Mouse (Mus musculus) lung, postnatal 0 days (tissue): ENCODE measurements at regions not wholly inside any gene's neighbourhood (a gene's known extent, or its start where the extent isn't known, plus 50 kb on each side); places are given as distances from the start of the nearest gene placed in this dataset.

Experiments used
- ATAC-seq: fragments of 200-750 bp; cut with Nextera tagmentation; 2 replicates; pipeline ENCODE4 v1.8.0; 2017; ENCODE audit warnings: moderate library complexity
- DNase-seq: peaks from one replicate; pipeline ENCODE4 v3.0.0-alpha.2; 2016; ENCODE audit warnings: low spot score
- H3K27ac ChIP-seq: fragments of 300-500 bp; sonication (generic); 2 replicates; pipeline ENCODE4 v1.5.1; 2014; ENCODE audit warnings: antibody characterized with exemption, mild to moderate bottlenecking, low read length, mixed read lengths
- H3K27me3 ChIP-seq: fragments of 300-500 bp; sonication (generic); replicated peaks from 2 replicates; pipeline ENCODE4 v1.6.1; 2014; ENCODE audit warnings: low read length, mixed read lengths; ENCODE audit not compliant: insufficient read depth
- H3K36me3 ChIP-seq: fragments of 300-500 bp; sonication (generic); 2 replicates; pipeline ENCODE4 v1.6.1; 2014; ENCODE audit warnings: low read length, mixed read lengths; ENCODE audit not compliant: insufficient read depth
- H3K4me1 ChIP-seq: fragments of 300-500 bp; sonication (generic); 2 replicates; pipeline ENCODE4 v1.6.1; 2014; ENCODE audit warnings: antibody characterized with exemption, low read depth, low read length, mixed read lengths; ENCODE audit not compliant: insufficient read depth
- H3K4me2 ChIP-seq: fragments of 300-500 bp; sonication (generic); replicated peaks from 2 replicates; pipeline ENCODE4 v1.6.1; 2014; ENCODE audit warnings: low read depth, mild to moderate bottlenecking, low read length, moderate library complexity, mixed read lengths
- H3K4me3 ChIP-seq: fragments of 300-500 bp; sonication (generic); 2 replicates; pipeline ENCODE4 v1.5.1; 2014; ENCODE audit warnings: low read depth, low read length
- H3K9ac ChIP-seq: fragments of 300-500 bp; sonication (generic); replicated peaks from 2 replicates; pipeline ENCODE4 v1.6.1; 2014; ENCODE audit warnings: low read depth, mild to moderate bottlenecking
- H3K9me3 ChIP-seq: fragments of 300-500 bp; sonication (generic); 2 replicates; pipeline ENCODE4 v1.6.1; 2016; ENCODE audit warnings: low read length, mixed read lengths
- CTCF ChIP-seq: IDR thresholded peaks from 2 replicates; pipeline ENCODE4 v1.5.1; 2016; ENCODE audit warnings: antibody characterized with exemption, mild to moderate bottlenecking
- EP300 ChIP-seq: IDR thresholded peaks from 2 replicates; pipeline ENCODE4 v1.6.1; 2016; ENCODE audit warnings: antibody characterized with exemption, mild to moderate bottlenecking, control low read depth
- WGBS: fragments of 180-500 bp; shearing (Covaris S2); extraction: QIAGEN DNeasy Blood & Tissue Kit; methylation state at CpG from one replicate; pipeline ENCODE4 v1.1.7; 2014; 5-methylcytosine and 5-hydroxymethylcytosine counted together

DNA sequence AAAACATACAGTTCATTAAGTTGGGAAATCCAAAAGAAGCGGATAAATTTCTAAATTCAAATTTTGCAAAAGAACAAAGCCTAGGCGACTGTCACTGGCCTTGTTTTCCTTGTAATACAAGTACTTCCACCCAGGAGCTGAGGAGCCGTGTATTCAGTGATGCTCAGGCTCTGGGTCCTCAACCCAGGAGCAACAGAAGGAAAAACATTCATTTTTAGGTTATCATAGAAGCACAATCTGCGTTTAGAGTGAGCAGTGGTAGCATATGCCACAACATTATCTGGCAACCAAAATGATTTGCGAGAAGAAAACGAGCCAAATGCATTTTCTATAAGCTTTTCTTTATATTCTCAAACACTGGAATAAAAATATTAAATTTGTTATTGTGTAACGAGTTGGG, 4779.3 kb downstream of the 9330182O14Rik start:
- H3K4me3 ChIP-seq, result no peak overlapping the region
- H3K4me1 ChIP-seq, result no peaks in the 10 kb centered on the region
- no peaks in the 10 kb centered on the region for H3K27me3 ChIP-seq
- no peak overlapping the region for H3K9ac ChIP-seq
- DNase-seq (no peak), ATAC-seq (no peak)
- no peak overlapping the region for H3K27ac ChIP-seq
- H3K4me2 ChIP-seq, result no peak overlapping the region
- no peak for TF ChIP-seq CTCF
- TF ChIP-seq EP300, result no peak
- H3K36me3 ChIP-seq, result no peaks in the 10 kb centered on the region
- 83% methylated on average over 7 of the region's 7 CpGs for WGBS
- no peaks in the 10 kb centered on the region for H3K9me3 ChIP-seq

GRCm38 (mm10) chr15:44915005-44915404, 4780.8 kb downstream of the 9330182O14Rik start:
- TF ChIP-seq CTCF (no peak), EP300 (no peak)
- no peak overlapping the region for H3K4me3 ChIP-seq
- H3K36me3 ChIP-seq, result no peaks in the 10 kb centered on the region
- H3K9ac ChIP-seq, result no peak overlapping the region
- H3K27me3 ChIP-seq, result no peaks in the 10 kb centered on the region
- ATAC-seq, result no peak
- H3K9me3 ChIP-seq, result no peaks in the 10 kb centered on the region
- no peaks in the 10 kb centered on the region for H3K4me1 ChIP-seq
- H3K27ac ChIP-seq, result no peak overlapping the region
- 73% methylated on average over 2 of the region's 2 CpGs for WGBS
- no peak overlapping the region for H3K4me2 ChIP-seq
- no peak for DNase-seq

DNA sequence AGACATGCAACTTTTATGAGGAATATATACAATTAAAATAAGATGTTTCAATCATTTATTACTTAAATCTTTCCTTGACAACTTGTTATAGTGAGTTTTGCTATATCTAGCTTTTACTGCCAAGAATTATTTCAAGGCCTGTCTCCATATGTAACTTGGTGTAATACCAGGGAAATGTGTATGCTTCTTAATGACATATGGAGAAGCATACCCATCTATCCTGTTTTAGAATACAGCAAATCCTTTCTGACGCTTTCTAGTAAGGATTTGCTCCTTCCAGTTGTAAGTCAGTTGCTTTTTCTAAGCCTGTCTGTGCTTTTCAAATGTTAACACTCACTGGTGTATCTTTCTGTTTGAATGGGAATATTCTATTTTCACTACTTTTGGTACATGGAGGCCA, 4782.3 kb downstream of the 9330182O14Rik start:
- Histone ChIP-seq H3K4me1 (no peaks in the 10 kb centered on the region), H3K4me3 (no peak overlapping the region), H3K9me3 (no peaks in the 10 kb centered on the region), H3K27me3 (no peaks in the 10 kb centered on the region), H3K27ac (no peak overlapping the region), H3K36me3 (no peaks in the 10 kb centered on the region), H3K9ac (no peak overlapping the region), H3K4me2 (no peak overlapping the region)
- TF ChIP-seq EP300 (no peak), CTCF (no peak)
- 90% methylated on average over 1 of the region's 1 CpGs for WGBS
- DNase-seq (no peak), ATAC-seq (no peak)

GRCm38 (mm10) chr15:44924686-44925085, 4790.5 kb downstream of the 9330182O14Rik start:
- no peaks in the 10 kb centered on the region for H3K9me3 ChIP-seq
- no peak overlapping the region for H3K27ac ChIP-seq
- DNase-seq (no peak), ATAC-seq (no peak)
- H3K9ac ChIP-seq, result no peak overlapping the region
- 70% methylated on average over 1 of the region's 1 CpGs for WGBS
- H3K4me1 ChIP-seq, result no peaks in the 10 kb centered on the region
- H3K27me3 ChIP-seq, result no peaks in the 10 kb centered on the region
- TF ChIP-seq EP300 (no peak), CTCF (no peak)
- H3K4me3 ChIP-seq, result no peak overlapping the region
- H3K36me3 ChIP-seq, result no peaks in the 10 kb centered on the region
- H3K4me2 ChIP-seq, result no peak overlapping the region

- Histone ChIP-seq H3K4me1 (no peaks in the 10 kb centered on the region), H3K4me2 (no peak overlapping the region), H3K27me3 (no peaks in the 10 kb centered on the region), H3K9me3 (no peaks in the 10 kb centered on the region), H3K36me3 (no peaks in the 10 kb centered on the region), H3K27ac (no peak overlapping the region), H3K9ac (no peak overlapping the region), H3K4me3 (no peak overlapping the region)
- ATAC-seq, result no peak
- WGBS, result 69% methylated on average over 3 of the region's 3 CpGs
- TF ChIP-seq CTCF, result no peak
- no peak for TF ChIP-seq EP300
- DNase-seq, result no peak
These were observed 4792.9 kb downstream of the 9330182O14Rik start for GRCm38 (mm10) chr15:44927058-44927457.

DNA sequence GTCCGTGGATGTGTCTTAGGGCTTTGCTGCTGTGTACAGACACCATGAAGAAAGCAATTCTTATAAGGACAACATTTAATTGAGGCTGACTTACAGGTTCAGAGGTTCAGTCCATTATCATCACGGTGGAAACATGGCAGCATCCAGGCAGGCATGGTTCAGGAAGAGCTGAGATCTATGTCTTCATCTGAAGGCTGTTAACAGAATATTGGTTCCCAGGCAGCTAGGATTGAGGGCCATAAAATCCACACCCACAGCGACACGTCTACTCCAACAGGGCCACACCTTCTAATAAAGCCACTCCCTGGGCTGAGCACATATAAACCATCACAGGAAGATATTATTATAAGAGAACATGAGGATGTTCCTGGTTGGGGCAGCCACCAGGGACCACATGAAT, 4814.5 kb downstream of the 9330182O14Rik start:
- Histone ChIP-seq H3K4me3 (no peak overlapping the region), H3K9me3 (no peaks in the 10 kb centered on the region), H3K36me3 (no peaks in the 10 kb centered on the region), H3K27ac (no peak overlapping the region), H3K4me1 (no peaks in the 10 kb centered on the region), H3K27me3 (no peaks in the 10 kb centered on the region), H3K9ac (no peak overlapping the region), H3K4me2 (no peak overlapping the region)
- ATAC-seq, result no peak
- WGBS, result 76% methylated on average over 4 of the region's 4 CpGs
- no peak for DNase-seq
- TF ChIP-seq EP300, result no peak
- no peak for TF ChIP-seq CTCF

- H3K27me3 ChIP-seq, result no peaks in the 10 kb centered on the region
- H3K9ac ChIP-seq, result no peak overlapping the region
- ATAC-seq (no peak), DNase-seq (no peak)
- TF ChIP-seq CTCF, result no peak
- TF ChIP-seq EP300, result no peak
- no peaks in the 10 kb centered on the region for H3K4me1 ChIP-seq
- no peaks in the 10 kb centered on the region for H3K9me3 ChIP-seq
- 84% methylated on average over 7 of the region's 7 CpGs for WGBS
- no peak overlapping the region for H3K4me2 ChIP-seq
- H3K4me3 ChIP-seq, result no peak overlapping the region
- H3K27ac ChIP-seq, result no peak overlapping the region
- no peaks in the 10 kb centered on the region for H3K36me3 ChIP-seq
These were observed 4816.9 kb downstream of the 9330182O14Rik start for GRCm38 (mm10) chr15:44950952-44951642.
